Mouse (Mus musculus) liver, adult 2 months (tissue): ENCODE measurements around the gene Grk5.

Experiments
- CTCF ChIP-seq: fragments of 200-500 bp; IDR thresholded peaks from 2 replicates; pipeline ENCODE4 v1.5.1; 2011; ENCODE audit warnings: low read depth, low read length, control low read depth
- POLR2A ChIP-seq: fragments of 200-500 bp; IDR thresholded peaks from 2 replicates; pipeline ENCODE4 v1.6.1; 2011; ENCODE audit warnings: low read length, control low read depth; ENCODE audit not compliant: insufficient read depth; ENCODE audit errors: extremely low read depth

DNA sequence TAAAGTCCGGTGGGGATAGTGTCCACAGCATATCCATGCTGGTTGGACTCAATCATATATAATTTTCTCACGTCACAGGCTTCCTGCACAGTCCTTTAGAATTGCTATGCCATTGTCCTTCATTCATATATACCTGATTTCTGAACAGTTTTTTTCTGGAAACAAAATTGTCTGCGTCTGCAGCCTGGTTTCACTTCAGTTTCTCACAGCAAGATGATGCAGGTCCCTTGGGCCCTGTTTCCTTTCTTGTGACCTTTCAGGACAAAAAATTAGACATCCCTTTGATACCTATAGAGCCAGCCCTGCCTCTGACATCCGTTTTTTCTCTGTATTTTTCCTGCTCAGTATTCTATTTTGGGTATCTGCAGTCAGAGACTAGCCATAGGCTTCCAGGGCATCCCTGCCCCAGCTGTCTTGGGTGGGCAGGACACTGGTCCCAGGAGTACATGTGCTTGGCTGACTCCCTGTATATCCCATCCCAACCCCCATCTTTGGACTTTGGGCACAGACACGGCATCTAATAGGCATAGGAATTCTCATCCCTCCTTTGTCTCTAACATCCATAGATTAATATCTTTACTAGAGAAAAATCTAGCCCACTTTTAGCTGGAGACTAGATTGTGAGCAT lies 167.3 kb downstream of the Grk5 start:
- TF ChIP-seq CTCF: no peak
- no peak for TF ChIP-seq POLR2A
